In the genomic region with DNA sequence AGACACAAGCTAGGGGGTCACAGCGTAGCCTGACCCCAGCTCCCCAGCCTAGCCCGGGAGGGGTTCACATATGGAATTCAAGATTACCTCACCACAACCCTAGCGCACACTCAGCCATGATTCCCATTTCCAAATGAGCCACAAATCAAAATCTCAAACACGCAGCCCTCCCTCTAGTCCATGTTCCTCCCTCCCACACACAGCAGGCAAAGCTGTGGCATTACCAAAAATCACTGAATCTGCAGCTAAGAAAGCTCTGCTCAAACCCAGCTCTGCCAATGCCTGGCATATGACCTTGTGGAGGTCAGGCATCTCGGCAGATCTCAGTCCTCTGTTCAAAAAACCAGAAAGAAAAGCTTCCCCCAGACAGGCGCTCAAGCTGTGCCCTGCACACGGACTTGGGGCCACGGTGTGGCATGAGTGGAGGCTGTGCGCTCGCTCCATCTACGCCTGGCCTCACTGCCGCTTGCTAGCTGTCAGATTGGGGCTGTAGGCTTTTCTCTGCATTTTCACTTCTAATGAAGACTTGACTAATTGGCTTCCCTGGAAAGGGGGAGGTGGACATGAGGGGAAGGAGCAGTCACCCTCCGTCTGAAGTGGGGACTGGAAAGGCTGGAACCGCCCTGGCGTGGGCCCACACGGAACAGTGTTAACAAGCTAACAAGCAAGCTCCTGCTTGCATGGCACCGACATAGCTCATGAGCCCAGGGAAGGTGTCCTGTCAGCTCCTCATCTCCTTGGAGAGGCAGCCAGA, we compare ENCODE assay signal across 17 mouse cellular contexts. TPM values are rescaled to one million over a fixed set of nuclear protein-coding genes. Genes with fewer than 3 reads are reported as not detected.
A peak's percentile ranks its signal among the peaks of the same experiment; 100 is the strongest.
DNase-seq lines count a peak whose midpoint lies in the region; ATAC-seq and TF ChIP-seq lines count a peak whose summit lies in the region.
"Had no signal": no experiment of that assay in that cellular context is flagged by ENCODE, and none has a peak within 500 bp of the region (broad histone marks: within the 10 kb centered on the region; RNA-seq: fewer than 3 reads in every experiment).

No protein-coding gene starts in this region.

- H3K27ac ChIP-seq in left cerebral cortex, adult 2 months, result peak overlapping the region; percentile 95
- H3K27ac ChIP-seq in cortical plate, adult 2 months (ENCODE audit: insufficient read depth, low read length), result peak overlapping the region; percentile 90
- no peak overlapping the region for H3K27ac ChIP-seq in lung, postnatal 0 days (ENCODE audit: low read length)
- H3K27ac ChIP-seq: limb, embryonic 12.5 days; neural tube, embryonic 12.5 days had no signal

- H3K27me3 ChIP-seq in lung, postnatal 0 days (replicated peaks; ENCODE audit: insufficient read depth, low read length), result 0 out of 2 replicates have a peak, but pooled peaks cover 4% of the 10 kb centered on the region

- no peak overlapping the region for H3K4me2 ChIP-seq in lung, postnatal 0 days (replicated peaks; ENCODE audit: low read depth, low read length)
- H3K4me2 ChIP-seq: limb, embryonic 12.5 days; neural tube, embryonic 12.5 days had no signal

- TF ChIP-seq POLR2A in cortical plate, adult 2 months (IDR thresholded peaks at IDR 0.05; ENCODE audit: extremely low read depth, insufficient read depth, low read length), result peak; percentile 43; the same call in 1 of the 2 replicates

- no peaks in the 10 kb centered on the region for H3K36me3 ChIP-seq in lung, postnatal 0 days (ENCODE audit: insufficient read depth, low read length)
- H3K36me3 ChIP-seq: limb, embryonic 12.5 days; neural tube, embryonic 12.5 days had no signal

- peaks cover 20% of the 10 kb centered on the region for H3K4me1 ChIP-seq in cortical plate, adult 2 months (ENCODE audit: control insufficient read depth, insufficient read depth, low read length)
- H3K4me1 ChIP-seq in lung, postnatal 0 days (ENCODE audit: insufficient read depth, low read depth, low read length), result no peaks in the 10 kb centered on the region

- no peak for TF ChIP-seq EP300 in lung, postnatal 0 days (IDR thresholded peaks at IDR 0.05)

- intact Hi-C loops in left cerebral cortex, adult 2 months (cut with DNase I), result no loop called here
- intact Hi-C loops in left cerebral cortex, postnatal 4 days (cut with DNase I), result no loop called here

- H3K9ac ChIP-seq in lung, postnatal 0 days (replicated peaks; ENCODE audit: low read depth), result no peak overlapping the region
- H3K9ac ChIP-seq: neural tube, embryonic 12.5 days had no signal

- no peaks in the 10 kb centered on the region for H3K9me3 ChIP-seq in lung, postnatal 0 days (ENCODE audit: low read length)
- H3K9me3 ChIP-seq: limb, embryonic 12.5 days; megakaryocyte, embryonic 14.5 days; neural tube, embryonic 12.5 days had no signal

- H3K4me3 ChIP-seq in left cerebral cortex, adult 2 months, result peak overlapping the region; percentile 11; the same call in 1 of the 2 replicates
- no peak overlapping the region for H3K4me3 ChIP-seq in cortical plate, adult 2 months (ENCODE audit: insufficient read depth, low read length)
- no peak overlapping the region for H3K4me3 ChIP-seq in lung, postnatal 0 days (ENCODE audit: low read depth, low read length)
- H3K4me3 ChIP-seq: limb, embryonic 12.5 days; neural tube, embryonic 12.5 days had no signal

- peak; percentile 60 to 62 for DNase-seq in cerebellum, postnatal 25 days
- no peak for DNase-seq in cerebellum, adult 11-12 months
- no peak for DNase-seq in left cerebral cortex, adult 2 months (ENCODE audit: extremely low spot score in 1 of 2, low spot score in 2 of 2)
- DNase-seq in left cerebral cortex, postnatal 4 days, result no peak
- peak; percentile 77 for DNase-seq in layer of hippocampus, adult 9-11 months
- no peak for DNase-seq in lung, postnatal 0 days (ENCODE audit: low spot score)
- DNase-seq in adrenal gland, postnatal 14 days, result no peak
- DNase-seq: adrenal gland, postnatal 25 days; cerebellum, adult 11 months; kidney, adult 11 months; thymus, postnatal 36 days had no signal

- 52% methylated on average over 17 of the region's 17 CpGs for WGBS in lung, postnatal 0 days

- no peak for ATAC-seq in lung, postnatal 0 days

- TF ChIP-seq CTCF in left cerebral cortex, adult 2 months (IDR thresholded peaks at IDR 0.05), result no peak
- no peak for TF ChIP-seq CTCF in cortical plate, adult 2 months (IDR thresholded peaks at IDR 0.05; ENCODE audit: extremely low read depth, insufficient read depth, low read length)
- no peak for TF ChIP-seq CTCF in lung, postnatal 0 days (IDR thresholded peaks at IDR 0.05)

RNA-seq across cellular contexts. Expression of a gene that starts 15.6 kb away (rescaled TPM):
- total RNA-seq in left cerebral cortex, adult 2 months (2021), result 100 to 1,000 TPM; 308 to 318 TPM
- 100 to 1,000 TPM; 163 to 177 TPM for total RNA-seq in left cerebral cortex, postnatal 4 days (2021)
- polyA plus RNA-seq in cortical plate, adult 2 months (2012; rRNA removed), result 141 and 146 TPM in 2 replicates
- 0.36 and 0.45 TPM in 2 replicates for polyA plus RNA-seq in lung, postnatal 0 days (2015; fragmentation: Nextera tagmentation; extraction: Ambion mirVana)
- 9.2 and 10.1 TPM in 2 replicates for total RNA-seq in adrenal gland, postnatal 14 days (2021)
- total RNA-seq: granulocyte monocyte progenitor cell, adult 5-6 weeks had no signal
- polyA plus RNA-seq: liver, embryonic 16.5 days had no signal

Comparison
In these comparisons a context has a peak if more than half of its experiments do, and no peak if none do; other contexts are left out.
1. DNase-seq: peak in cerebellum, postnatal 25 days (2 of 2) and layer of hippocampus, adult 9-11 months (single experiment); none in cerebellum, adult 11-12 months (single experiment), left cerebral cortex, adult 2 months (0 of 2), left cerebral cortex, postnatal 4 days (single experiment), lung, postnatal 0 days (single experiment) and adrenal gland, postnatal 14 days (single experiment).
2. RNA of a gene that starts 15.6 kb away (total RNA-seq): 308 to 318 TPM in left cerebral cortex, adult 2 months and 163 to 177 TPM in left cerebral cortex, postnatal 4 days; 9.2 to 10.1 TPM in adrenal gland, postnatal 14 days; every median in the first group is over 10 times any median in the second.